Mouse (Mus musculus) liver, postnatal 0 days (tissue): ENCODE measurements around the gene Aass.

Source experiments
- CTCF ChIP-seq: sonication (generic); IDR thresholded peaks from 2 replicates; pipeline ENCODE4 v1.5.1; 2016; ENCODE audit warnings: antibody characterized with exemption, low read depth
- EP300 ChIP-seq: IDR thresholded peaks from 2 replicates; pipeline ENCODE4 v1.6.1; 2016; ENCODE audit warnings: antibody characterized with exemption, low read depth, mild to moderate bottlenecking

DNA sequence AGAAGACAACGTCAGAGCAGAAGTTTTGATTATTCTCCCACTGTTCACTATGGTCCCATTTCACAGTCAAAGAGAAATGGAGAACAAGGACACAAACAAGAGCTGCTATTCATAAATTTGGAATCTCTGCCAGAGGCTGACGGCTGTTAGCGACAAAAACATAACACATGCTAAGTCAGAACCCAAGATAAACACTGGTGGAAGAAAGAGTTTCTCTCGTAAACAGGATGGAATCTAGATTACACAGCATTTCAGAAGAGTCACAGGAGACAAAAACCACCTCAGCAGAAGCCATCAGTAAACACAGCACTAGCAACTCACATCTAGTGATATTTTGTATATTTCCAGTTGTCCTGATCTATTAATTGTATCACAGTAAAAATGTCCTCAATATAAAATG is 26.4 kb downstream of the Aass start:
- TF ChIP-seq CTCF (no peak), EP300 (no peak)
